10 mouse cellular contexts compared by ENCODE assay signal in the genomic region with DNA sequence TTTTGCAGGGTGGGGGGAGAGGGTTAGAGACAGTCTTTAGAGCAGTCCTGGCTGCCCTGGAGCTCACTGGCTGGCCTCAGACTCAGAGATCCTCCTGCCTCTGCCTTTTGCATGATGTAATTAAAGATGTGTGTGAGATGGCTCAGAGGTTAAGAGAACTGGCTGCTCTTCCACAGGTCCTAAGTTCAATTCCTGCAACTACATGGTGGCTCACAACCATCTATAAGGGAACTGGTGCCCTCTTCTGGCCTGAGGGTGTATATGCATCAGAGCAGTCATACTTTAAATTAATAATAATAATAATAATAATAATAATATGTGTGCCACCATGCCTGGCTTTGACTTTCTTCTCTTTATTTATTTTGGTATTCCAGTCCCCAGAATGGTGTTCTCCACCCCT. TPM values are rescaled to one million over a fixed set of nuclear protein-coding genes. Genes with fewer than 3 reads are reported as not detected.
A peak's percentile ranks its signal among the peaks of the same experiment; 100 is the strongest.
DNase-seq lines count a peak whose midpoint lies in the region; ATAC-seq and TF ChIP-seq lines count a peak whose summit lies in the region.
"Had no signal": no experiment of that assay in that cellular context is flagged by ENCODE, and none has a peak within 500 bp of the region (broad histone marks: within the 10 kb centered on the region; RNA-seq: fewer than 3 reads in every experiment).

No protein-coding gene starts in this region.

- no peak for TF ChIP-seq EP300 in stomach, postnatal 0 days (optimal IDR thresholded peaks at IDR 0.05)

- H3K27ac ChIP-seq in stomach, postnatal 0 days (replicated peaks): no peak overlapping the region
- H3K27ac ChIP-seq: embryonic facial prominence, embryonic 15.5 days; liver, embryonic 15.5 days had no signal

- no peak for ATAC-seq in CD4-positive, CD25-positive, alpha-beta regulatory T cell, adult 4 months
- ATAC-seq in stomach, postnatal 0 days (ENCODE audit: low FRiP score, low TSS enrichment): no peak

- TF ChIP-seq CTCF in stomach, postnatal 0 days (IDR thresholded peaks at IDR 0.05; ENCODE audit: low read depth): peak; percentile 67

- H3K9ac ChIP-seq in stomach, postnatal 0 days (ENCODE audit: low read length): no peak overlapping the region
- H3K9ac ChIP-seq: embryonic facial prominence, embryonic 15.5 days; liver, embryonic 15.5 days had no signal

- no peaks in the 10 kb centered on the region for H3K36me3 ChIP-seq in stomach, postnatal 0 days (ENCODE audit: control insufficient read depth, insufficient read depth, low read length)
- H3K36me3 ChIP-seq: embryonic facial prominence, embryonic 15.5 days; liver, embryonic 15.5 days had no signal

- no peak overlapping the region for H3K4me3 ChIP-seq in stomach, postnatal 0 days (ENCODE audit: low read depth, low read length)
- H3K4me3 ChIP-seq: embryonic facial prominence, embryonic 15.5 days; liver, embryonic 15.5 days had no signal

- H3K4me2 ChIP-seq in stomach, postnatal 0 days (replicated peaks; ENCODE audit: low read depth): no peak overlapping the region
- H3K4me2 ChIP-seq: embryonic facial prominence, embryonic 15.5 days; liver, embryonic 15.5 days had no signal

- no peaks in the 10 kb centered on the region for H3K9me3 ChIP-seq in stomach, postnatal 0 days (ENCODE audit: control insufficient read depth, low read length)
- H3K9me3 ChIP-seq: embryonic facial prominence, embryonic 15.5 days; liver, embryonic 15.5 days had no signal

- no peaks in the 10 kb centered on the region for H3K27me3 ChIP-seq in stomach, postnatal 0 days (ENCODE audit: control insufficient read depth, insufficient read depth, low read length)
- H3K27me3 ChIP-seq: embryonic facial prominence, embryonic 15.5 days; liver, embryonic 15.5 days had no signal

- peaks cover 7% of the 10 kb centered on the region for H3K4me1 ChIP-seq in stomach, postnatal 0 days (replicated peaks; ENCODE audit: control insufficient read depth, insufficient read depth)

- peak; percentile 84 for DNase-seq in CD4-positive, CD25-positive, alpha-beta regulatory T cell, adult 2 months (ENCODE audit: low read depth, low spot score)
- DNase-seq in kidney, postnatal 36 days: peak; percentile 11 to 46
- no peak for DNase-seq in kidney, adult 18-20 months
- peak; percentile 26 for DNase-seq in embryo, embryonic 11 days
- no peak for DNase-seq in stomach, postnatal 0 days (ENCODE audit: low spot score)
- no peak for DNase-seq in urinary bladder, postnatal 36 days (ENCODE audit: low spot score in 2 of 2)
- DNase-seq in testis, postnatal 10 days (ENCODE audit: low spot score): no peak

RNA-seq across cellular contexts. Expression of gene Tbrg4, which starts 3.8 kb away (rescaled TPM):
- polyA plus RNA-seq in CD4-positive, CD25-positive, alpha-beta regulatory T cell, adult 4 months (2017; shearing (Covaris generic)): 10 to 100 TPM; 27.9 to 60.5 TPM
- 29.3 and 31.2 TPM in 2 replicates for polyA plus RNA-seq in stomach, postnatal 0 days (2015; fragmentation: Nextera tagmentation; extraction: Ambion mirVana)

RNA-seq across cellular contexts. Expression of gene Wap, which starts 8.8 kb away (rescaled TPM):
- not detected for polyA plus RNA-seq in CD4-positive, CD25-positive, alpha-beta regulatory T cell, adult 4 months (2017; shearing (Covaris generic))
- polyA plus RNA-seq in stomach, postnatal 0 days (2015; fragmentation: Nextera tagmentation; extraction: Ambion mirVana): 2.6 and 5.3 TPM in 2 replicates
- polyA plus RNA-seq: embryonic facial prominence, embryonic 15.5 days; liver, embryonic 15.5 days had no signal

RNA-seq across cellular contexts. Expression of gene Nacad, which starts 23.8 kb away (rescaled TPM):
- under 1 TPM in 1 of 2 experiments, not detected in 1; 0.22 TPM for polyA plus RNA-seq in CD4-positive, CD25-positive, alpha-beta regulatory T cell, adult 4 months (2017; shearing (Covaris generic))
- 7.3 and 7.4 TPM in 2 replicates for polyA plus RNA-seq in stomach, postnatal 0 days (2015; fragmentation: Nextera tagmentation; extraction: Ambion mirVana)

RNA-seq across cellular contexts. Expression of gene Ramp3, which starts 28.7 kb away (rescaled TPM):
- 1 to 10 TPM; 4.2 to 5.6 TPM for polyA plus RNA-seq in CD4-positive, CD25-positive, alpha-beta regulatory T cell, adult 4 months (2017; shearing (Covaris generic))
- polyA plus RNA-seq in stomach, postnatal 0 days (2015; fragmentation: Nextera tagmentation; extraction: Ambion mirVana): 11.6 and 12.8 TPM in 2 replicates

Comparison
In these comparisons a context has a peak if more than half of its experiments do, and no peak if none do; other contexts are left out.
1. DNase-seq: peak in CD4-positive, CD25-positive, alpha-beta regulatory T cell, adult 2 months (single experiment), kidney, postnatal 36 days (2 of 2) and embryo, embryonic 11 days (single experiment); none in kidney, adult 18-20 months (single experiment), stomach, postnatal 0 days (single experiment), urinary bladder, postnatal 36 days (0 of 2) and testis, postnatal 10 days (single experiment).